Mouse (Mus musculus): ENCODE results near the gene Etv6.

DNA sequence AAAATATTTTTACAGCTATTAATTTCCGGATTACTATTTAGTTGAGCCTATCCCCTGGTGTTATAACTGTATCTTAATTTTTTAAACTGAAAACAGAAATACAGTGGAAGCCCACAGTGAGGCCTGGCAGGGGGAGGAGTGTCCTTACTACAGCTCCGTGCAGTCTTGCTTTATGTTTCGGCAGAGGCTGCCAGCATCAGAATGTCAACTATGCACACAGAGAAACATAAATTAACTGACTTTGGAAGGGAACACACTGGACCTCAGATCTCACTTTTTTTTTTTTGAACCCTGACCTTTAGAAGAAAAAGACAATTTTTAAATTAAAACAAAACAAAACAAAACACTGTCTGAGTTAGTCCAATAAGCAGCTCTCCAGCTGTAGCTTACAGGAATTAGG lies 153.2 kb downstream of the Etv6 start:
- TF ChIP-seq CTCF (IDR thresholded peaks at IDR 0.05; ENCODE audit: control insufficient read depth, insufficient read depth, insufficient replicate concordance, low read depth, low read length) = no peak
- no peak for TF ChIP-seq POLR2A (IDR thresholded peaks at IDR 0.05; ENCODE audit: control insufficient read depth, low read depth, low read length)

Data from testis, adult 2 months (tissue).